Mouse (Mus musculus) ovary, postnatal 14 days (tissue): ENCODE results near the gene Vmp1.

ENCODE experiments used
- DNase-seq: peaks from one replicate; pipeline ENCODE4 v3.0.0; 2022; ENCODE audit warnings: low spot score

Vmp1 gene

DNA sequence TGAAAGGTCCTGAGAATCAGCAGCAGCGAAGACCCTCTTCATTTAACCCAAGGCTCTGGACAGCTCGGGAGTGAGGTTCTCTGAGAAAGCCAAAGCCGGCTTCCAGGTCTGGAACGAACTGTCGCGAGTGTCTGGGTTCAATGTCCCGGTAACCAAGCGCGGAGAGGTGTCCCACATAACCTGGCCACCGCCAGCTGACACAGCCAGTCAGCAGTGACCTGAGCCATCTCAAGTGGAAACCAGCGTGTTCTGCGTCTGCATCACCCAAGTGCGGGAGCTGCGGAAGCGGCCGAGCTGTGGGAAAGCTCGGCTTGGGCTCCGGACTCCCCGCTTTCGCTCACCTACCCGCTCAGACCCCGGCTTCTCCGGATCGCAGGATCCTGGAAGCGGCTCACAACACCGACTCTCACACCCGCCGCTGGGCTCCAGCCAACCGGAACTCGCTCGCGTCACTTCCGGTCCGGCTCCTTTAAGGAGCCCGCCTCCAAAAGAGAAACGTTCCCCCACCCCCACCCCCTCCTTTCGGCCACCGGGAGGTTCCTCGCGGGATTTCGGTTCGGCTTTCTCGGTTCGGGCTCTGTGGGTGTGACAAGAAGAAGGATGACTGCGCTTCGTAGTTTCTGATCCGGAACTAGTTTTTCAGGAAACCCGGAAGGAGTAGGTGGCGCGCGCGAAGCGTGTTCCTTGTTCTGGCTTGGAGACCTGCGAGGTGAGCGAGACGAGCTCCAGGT, at the start of gene Vmp1, which contains the start of gene Ptrh2:
TSS of gene Vmp1 (minus strand) at position 442 of the 731 bp plus-strand sequence.
TSS of gene Ptrh2 (plus strand) at position 591 of the 731 bp plus-strand sequence.
- DNase-seq: peak; percentile 95

DNA sequence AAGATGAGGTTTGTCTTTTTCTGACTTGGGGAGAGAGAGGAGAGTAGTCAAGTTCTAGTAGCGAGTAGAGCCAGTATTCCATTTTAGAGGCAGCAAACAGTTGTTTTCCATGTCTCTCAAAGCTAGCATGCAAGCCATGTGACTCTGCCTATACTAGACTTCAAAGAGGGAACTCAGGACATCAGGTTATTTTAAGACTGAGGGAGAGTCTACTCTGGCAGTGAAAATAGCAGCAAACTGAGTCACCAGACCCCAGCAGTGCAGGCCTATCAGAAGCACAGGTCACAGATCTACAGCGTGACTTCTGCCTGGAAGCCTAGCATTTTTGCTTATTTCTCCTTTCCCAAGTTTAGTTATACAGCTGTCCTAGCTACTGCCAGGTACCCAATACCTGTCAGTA, 47.8 kb upstream of the Vmp1 start:
- DNase-seq: no peak

DNA sequence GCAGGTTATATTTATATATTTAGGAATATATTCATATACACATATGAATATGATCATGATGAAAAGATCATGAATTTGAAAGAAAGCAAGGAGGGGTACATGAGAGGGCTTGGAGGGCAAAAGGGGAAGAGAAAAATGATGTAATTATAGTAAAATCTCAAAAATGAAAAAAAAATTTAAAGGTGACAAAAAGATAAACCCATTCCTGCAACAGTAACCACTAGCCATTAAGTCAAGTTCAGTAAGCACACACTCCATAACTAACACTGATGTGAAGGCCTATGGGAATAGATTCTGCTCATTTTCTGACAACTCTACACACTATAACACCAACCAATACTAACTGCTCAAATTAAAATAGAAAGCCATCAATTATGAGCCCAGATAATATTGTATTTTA, 42.0 kb upstream of the Vmp1 start:
- no peak for DNase-seq

DNA sequence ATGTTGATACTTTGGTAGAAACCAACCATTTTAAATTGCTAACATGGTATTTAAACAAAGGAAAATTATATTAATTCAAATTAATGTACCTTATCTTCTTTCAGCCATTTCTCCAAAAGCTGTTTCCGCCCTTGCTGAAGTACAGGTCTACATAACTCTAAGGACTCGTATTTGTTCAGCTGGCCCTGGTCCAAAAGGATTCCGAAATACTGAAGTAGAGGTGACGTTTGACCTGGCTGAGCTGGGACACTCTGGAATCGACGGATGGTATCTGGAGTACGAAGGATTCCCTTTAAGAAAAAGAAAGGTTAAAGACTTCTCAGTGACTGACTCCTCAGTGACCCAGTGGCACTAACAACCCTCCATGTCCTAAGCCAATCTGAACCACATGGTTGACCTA, 41.3 kb upstream of the Vmp1 start:
- DNase-seq: no peak

DNA sequence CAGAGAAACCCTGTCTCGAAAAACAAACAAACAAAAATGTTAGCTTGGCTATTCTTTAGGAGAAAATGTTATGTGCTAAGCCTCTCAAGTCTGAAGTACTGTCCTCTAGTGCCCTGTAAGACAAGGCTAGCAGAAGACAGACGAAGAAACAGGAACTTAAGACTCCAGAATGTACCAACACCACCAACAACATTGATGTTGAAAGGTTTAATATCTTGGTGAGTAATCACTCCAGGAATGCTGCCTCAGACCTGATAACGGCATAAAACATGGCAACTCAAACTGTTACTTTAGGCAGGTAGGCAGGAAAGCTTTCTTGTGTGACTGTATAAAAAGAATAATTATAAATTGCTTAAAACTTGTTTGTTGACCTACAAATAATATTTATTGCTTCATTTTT, 40.4 kb upstream of the Vmp1 start:
- DNase-seq: no peak

DNA sequence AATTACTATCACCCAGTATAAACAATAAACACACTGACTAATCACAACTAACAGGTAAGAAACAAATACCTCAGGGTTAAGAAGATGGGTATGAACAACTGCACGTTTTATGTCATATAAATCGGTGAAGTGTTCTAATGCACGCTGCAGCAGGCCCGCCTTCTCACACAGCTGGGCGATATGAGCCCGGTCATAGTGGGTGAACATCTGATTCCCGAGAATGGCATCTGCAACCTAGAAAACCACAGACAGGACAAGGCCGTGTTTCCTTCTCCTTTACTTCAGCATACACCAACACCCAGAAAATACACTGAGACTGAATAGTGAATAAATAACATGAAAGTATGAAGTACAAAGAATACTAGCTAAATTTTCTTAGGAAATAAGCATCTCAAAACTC, 35.8 kb upstream of the Vmp1 start:
- no peak for DNase-seq

DNA sequence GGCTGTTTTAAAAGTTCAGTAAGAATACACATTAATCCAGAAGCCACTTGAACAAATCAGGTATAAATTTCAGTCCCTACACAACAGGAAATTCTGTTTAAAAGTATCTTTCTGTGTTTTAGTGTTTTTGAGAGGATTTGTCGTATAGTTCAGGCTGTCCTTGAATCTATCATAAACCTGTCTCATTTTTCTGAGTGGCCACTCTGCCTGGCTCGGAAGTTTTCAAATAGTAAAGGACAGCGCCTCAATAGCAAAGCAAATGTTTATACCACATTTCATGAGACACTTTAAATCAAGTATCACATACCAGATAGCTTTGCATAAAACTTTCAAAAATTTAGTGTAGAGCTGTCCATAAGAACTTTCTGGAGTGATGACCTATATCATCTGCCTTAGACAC, 34.7 kb upstream of the Vmp1 start:
- DNase-seq: no peak

DNA sequence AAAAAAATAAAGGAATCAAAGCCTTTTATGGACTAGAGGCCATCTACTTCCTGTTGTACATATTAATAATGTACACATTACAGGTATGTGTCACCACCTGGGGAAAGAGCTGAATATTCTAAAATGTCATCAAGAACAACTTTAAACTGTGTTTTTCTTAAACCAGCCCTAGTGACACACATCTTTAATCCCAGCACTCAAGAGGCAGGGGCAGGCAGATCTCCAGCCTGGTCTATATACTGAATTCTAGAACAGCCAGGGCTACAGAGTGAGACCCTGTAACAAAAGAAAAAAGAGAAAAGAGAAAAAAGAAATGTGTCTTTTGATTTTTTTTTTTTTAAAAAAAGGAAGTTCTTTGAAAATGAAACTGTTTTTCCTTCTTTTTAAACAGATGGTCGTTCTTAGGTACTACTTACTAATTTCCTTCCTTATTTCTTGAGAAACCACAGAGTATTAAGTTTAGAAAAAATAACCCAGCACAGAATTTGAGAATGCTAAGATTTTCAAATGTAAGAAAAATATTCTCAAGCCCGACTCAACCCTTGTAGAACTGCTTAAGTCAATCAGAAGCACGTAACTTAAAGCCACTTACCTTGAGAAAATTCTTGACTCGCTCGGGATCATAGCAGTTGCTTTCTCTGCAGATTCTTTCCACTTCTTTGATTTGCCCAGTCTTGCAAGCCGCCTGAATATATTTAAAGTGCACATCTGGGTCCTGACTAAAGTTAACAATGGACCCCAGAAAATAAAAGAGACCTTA, 33.9 kb upstream of the Vmp1 start:
- DNase-seq: no peak

DNA sequence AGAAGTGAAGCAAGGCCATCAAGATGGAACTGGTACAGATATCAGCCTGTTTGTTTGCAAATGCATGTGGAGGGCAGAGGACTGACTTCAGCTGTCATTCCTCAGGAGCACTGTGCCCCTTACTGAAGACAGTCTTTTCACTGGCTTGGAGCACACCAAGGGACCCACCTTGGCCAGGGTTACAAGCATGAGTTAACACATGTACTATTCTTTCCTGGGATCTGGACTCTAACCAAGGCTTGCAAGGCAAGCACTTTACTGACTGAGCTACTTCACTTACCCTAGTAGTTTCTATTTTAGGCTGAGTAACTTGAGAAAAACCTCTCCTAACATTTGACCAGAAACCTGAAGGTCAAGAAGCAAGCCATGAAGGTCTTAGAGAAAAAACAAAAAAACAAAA, 31.0 kb upstream of the Vmp1 start:
- DNase-seq: no peak

DNA sequence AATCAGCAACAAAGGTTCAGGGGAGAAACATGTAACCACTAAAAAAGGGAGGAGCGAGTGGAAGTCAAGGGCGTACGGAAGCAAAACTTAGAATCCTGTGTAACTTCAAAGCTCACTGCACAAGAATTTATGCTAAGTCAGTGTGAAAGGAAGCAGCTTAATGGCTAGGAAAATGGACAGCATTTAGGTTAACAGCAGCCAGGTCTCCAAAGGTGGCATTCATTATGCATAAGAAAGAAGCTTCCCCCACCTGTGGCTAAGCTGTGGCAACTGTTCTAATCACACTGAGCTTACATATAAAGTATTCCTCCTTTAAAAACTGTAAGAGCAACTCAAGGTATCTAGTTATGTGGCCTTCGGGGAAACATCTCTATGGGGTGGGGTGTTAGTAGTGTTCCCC, 17.5 kb upstream of the Vmp1 start:
- DNase-seq: no peak

DNA sequence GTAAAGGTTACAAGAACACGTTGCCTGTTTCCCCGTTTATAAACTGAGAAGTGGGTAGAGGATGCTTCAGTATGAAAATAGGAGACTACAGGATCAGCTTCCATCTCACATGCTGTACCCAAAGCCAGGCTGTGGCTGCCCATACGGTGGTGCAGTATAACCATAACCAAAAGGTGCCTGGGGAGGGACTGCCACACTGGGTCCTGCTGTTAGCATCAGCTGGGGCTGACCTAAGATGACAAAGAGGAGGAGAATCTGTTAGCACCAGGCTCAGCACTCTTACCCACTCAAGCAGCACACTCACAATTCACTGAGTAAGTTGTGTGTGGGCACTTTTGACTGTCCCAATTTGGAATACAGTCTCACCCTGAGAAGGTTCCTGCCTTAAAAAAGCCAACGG, 11.8 kb upstream of the Vmp1 start:
- DNase-seq: no peak

DNA sequence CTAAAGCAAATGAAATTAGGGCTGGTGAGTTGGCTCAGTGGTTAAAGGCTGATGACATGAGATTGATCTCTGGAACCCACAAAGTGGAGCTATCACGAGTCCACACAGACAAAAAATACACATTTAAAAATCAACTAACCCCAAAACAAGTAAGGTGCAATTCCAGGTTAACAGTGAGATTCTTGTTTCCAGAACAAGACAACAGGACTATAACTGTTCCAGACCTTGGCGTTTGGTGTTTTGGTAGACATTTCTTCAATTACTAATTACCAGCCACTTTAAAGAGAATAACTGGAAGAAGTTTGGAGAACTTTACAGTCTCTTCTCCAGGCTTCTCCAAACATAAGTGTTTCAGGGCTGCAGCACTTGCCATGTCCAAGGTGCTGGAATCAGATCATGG, 8.9 kb upstream of the Vmp1 start:
- DNase-seq: no peak

DNA sequence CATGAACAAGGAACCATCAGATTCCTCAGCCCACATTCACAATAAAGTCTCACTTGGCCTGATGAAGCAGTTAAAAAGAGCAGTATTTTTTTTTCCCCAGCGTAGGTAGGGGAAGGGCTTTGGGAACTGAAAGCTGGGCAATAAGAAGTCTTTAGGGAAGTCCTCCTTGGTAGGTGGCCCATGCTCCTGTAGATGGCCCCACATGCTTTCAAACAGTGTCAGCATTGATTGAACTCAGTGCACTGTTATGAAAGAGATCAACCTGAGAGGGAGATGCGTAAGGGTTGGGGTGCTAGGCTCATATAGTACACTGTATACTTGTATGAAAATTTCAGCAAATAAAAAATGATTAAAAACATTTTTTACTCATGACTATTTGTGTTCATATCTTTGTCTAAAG, 8.3 kb upstream of the Vmp1 start:
- no peak for DNase-seq

DNA sequence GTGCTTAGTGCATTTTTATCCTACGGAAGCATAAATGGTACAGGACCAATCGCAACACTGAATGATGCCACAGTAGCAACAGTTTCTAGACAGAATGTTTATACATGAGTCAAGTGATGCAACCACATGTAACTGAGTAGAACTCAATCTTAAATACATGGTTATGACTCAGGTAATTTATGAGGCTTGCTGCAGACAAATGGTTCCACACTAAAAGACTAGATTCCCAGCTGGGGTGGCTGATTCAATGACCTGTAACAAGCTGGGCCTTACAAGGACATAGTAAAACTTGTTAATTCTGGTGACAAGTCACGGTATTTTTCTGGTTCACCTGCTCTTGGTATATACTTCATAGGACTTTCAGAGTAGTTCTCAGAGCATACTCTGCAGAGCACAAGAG, 7.8 kb upstream of the Vmp1 start:
- no peak for DNase-seq

DNA sequence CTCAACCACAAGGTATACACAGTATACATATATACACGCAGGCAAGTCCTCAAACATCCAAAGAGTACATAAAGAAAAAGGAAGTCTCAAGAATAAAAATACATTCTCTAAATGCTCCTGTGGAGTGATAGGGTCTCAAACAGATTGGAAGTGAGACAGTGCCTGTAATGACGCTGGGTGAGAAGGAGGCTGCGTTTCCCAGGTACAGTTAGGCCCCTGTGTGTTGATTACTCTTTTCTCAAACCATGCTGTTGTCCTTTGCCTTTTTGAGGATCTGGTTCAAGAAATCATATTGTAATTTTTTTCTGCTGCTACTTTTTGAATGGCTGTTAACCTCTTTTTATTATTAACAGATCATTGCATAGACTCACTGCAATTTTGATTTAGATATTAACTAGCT, 6.7 kb upstream of the Vmp1 start:
- DNase-seq: no peak

DNA sequence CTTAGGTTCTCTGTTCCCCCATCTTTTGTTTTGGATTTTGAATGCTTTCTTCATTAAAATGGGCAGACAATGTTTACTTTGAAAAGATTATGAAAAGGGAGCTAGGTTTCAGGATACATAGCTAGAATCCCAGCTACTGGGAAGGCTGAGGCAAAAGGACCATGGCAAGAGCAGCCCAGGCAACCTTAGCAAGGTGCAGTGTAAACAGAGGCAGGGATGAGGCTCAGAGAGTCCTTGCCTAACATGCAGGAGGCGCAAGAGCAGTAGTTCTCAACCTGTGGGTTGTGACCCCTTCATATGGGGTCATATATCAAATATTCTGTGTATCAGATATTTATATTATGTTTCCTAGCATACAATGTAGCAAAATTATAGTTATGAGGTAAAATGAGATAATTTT, 1.7 kb upstream of the Vmp1 start:
- DNase-seq: no peak

DNA sequence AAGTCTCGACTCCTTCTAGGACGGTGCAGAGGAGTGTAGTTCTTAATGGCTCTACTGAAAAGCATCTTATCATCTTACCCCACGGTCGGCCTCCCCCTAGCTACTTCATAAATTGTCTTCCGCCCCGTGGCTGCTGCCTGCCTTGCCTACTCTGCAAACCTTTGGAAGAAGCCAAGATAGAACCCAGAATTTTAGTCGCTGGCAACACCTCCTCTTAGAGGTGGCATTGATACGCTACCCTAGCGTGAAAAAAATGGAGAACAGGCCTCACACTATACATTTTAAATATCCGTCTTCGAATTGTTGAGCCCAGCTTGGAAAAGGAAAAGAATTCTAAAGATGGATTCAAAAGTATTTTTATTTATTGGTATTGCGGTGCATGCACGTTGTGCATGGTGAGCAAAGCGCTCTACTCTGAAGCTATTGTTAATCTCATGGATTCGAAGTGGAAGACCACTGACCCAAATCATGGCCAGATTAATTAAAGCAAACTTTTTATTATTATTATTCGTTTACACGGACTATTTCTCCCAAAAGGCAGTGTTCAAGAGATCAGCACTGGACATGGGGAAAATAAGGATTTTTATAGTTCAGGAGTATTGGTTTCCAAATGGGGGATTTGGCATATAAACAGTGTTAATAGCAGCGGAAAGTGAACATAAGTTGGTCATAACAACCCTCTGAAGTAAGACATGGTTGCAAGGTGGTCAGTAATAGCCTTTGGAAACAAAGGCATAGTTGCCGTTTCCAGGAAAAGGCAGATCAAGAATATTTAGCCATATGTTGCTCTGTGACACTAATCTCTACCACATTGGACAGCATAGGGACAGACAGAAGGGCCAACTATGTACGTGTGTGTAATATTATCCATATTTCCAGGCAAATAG, 733 bp upstream of the Vmp1 start:
- DNase-seq: no peak

DNA sequence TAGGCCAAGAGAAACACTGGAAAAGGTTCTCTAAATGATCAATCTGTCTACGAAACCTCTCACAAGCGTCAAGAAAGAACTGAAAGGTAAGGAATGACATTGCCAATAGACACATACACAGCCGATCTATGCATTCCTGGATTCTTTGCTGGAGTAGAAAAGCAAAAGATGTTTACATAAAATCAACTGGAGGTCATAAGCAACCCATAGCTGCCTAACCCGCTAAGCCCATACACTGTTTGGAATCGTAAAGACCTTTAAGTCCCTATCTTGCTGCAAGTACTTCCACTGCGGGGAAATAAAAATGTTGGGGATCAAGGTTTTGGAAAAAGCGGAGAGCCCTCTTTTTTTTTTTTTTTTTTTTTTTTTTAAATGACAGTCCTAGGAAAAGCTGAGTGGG, 775 bp downstream of the Vmp1 start:
- no peak for DNase-seq

DNA sequence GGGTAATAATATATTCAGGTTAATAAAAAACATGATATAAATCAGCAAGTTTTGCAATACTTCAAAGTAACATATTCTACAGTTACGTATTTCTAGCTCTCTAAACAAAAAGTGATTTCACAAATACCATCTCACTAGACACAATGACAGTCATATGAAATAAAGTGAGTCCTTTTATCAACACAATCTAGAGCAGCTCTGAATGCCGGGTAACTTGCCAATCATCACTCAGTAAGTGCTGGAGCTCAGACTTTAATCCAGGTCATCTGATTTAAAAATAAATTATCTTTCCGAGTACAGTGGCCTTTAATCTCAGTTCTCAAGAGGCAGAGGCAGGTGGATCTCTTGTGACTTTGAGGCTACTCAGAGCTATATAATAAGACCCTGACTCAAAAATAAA, 2.2 kb downstream of the Vmp1 start:
- DNase-seq: no peak

DNA sequence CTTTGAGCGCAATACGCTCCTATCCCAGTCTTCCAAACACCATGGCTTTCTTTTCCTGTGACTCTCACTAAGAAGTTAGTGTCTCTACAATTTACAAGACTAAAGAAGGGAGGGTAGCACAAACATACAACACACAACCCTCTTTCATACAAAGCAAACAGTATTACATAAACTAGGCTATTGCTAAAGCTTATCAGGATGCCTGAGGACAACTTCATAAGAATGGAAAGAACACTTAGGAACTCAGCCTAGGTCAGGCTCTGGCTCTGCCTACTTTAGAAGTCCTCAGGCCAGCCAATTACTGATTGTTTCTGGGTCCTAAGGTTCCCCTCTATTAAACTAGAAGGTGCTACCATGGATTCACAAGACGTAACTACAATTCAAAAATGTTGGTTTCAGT, 2.9 kb downstream of the Vmp1 start:
- no peak for DNase-seq

DNA sequence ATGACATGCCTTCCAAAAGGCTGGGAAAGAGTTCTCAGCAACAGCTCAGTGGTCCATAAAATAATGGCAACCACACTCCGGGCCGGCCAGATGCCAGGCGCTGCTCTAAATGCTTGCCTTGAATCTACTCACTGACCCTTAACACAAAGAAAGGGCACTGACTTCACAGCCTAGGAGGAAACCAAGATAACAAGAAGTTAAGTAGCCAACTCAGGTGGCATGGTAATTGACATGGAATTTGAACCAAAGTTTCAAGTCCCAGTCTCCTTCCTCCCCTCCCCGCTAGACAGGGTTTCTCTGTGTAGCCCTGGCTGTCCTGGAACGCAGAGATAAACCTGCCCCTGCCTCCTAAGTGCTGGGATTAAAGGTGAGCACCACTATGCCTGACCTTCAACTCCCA, 4.7 kb downstream of the Vmp1 start:
- no peak for DNase-seq

DNA sequence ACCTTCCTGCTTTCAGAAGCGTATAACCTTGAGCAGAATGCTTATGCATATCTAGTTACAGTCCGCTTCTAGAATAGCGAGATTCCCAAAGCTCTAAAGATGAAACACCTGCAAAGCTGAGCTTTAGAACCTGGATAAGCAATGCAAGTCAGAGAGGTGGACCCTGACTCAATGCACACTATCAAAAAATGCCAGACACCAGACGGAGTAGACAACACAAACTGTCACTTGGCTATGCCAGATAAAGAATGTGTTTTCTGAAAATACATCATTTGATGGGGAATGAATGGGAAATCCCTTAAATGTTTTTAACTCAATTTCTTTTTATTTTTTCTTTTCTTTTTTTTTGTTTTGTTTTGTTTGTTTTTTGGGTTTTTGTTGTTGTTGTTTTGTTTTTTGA, 8.1 kb downstream of the Vmp1 start:
- DNase-seq: no peak

DNA sequence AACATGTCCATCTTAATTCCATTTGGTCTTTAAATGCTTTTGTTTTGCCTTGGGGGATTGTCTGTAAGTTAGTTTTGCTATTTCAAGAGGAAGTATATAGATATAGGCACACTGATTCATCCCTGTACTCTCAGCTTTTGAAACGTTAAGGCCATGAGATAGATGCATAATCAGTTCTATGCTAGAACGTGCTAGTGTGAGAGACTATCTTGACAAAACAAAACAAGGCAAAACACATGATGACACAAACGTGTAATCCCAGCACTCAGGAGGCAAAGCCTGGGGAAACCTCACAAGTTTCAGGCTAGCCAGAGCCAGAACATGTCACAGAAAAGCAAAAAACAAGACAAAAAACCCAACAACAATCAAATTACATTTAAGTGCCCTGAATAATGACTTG, 10.9 kb downstream of the Vmp1 start:
- DNase-seq: no peak
